Mouse (Mus musculus) megakaryocyte, embryonic 14.5 days (primary cell): ENCODE results near the gene Tmem30b. TPM values are rescaled to one million over a fixed set of nuclear protein-coding genes. Genes with fewer than 3 reads are reported as not detected.
A peak's percentile ranks its signal among the peaks of the same experiment; 100 is the strongest.
"Not testable (repeated sequence)": the region's sequence is repeated elsewhere in the genome, so short reads cannot be mapped to it uniquely, and the experiment has no call there.

ENCODE experiments used
- H3K27me3 ChIP-seq: replicated peaks from 2 replicates; pipeline ENCODE3; 2012; ENCODE audit warnings: inconsistent platforms
- H3K36me3 ChIP-seq: replicated peaks from 2 replicates; pipeline ENCODE3; 2012; ENCODE audit warnings: low read length, inconsistent platforms, mixed read lengths
- H3K4me1 ChIP-seq: 2 replicates; pipeline ENCODE4 v1.6.1; 2012; ENCODE audit warnings: inconsistent platforms
- H3K4me3 ChIP-seq: replicated peaks from 2 replicates; pipeline ENCODE3; 2012; ENCODE audit warnings: moderate library complexity, mild to moderate bottlenecking, inconsistent platforms
- H3K9me3 ChIP-seq: 2 replicates; pipeline ENCODE4 v1.6.1; 2012; ENCODE audit warnings: inconsistent platforms
- FLI1 ChIP-seq: IDR thresholded peaks from 2 replicates; pipeline ENCODE4 v1.6.1; 2012; ENCODE audit warnings: low read length, inconsistent platforms, mixed read lengths
- GATA1 ChIP-seq: IDR thresholded peaks from 3 replicates; pipeline ENCODE4 v1.6.1; 2012; ENCODE audit warnings: mixed read lengths, low read length, inconsistent platforms, borderline replicate concordance
- polyA plus RNA-seq: library from polyadenylated mRNA; stranded (reverse); fragments of >175 nt; gene quantifications from 2 replicates; pipeline ENCODE4 v1.2.3, GENCODE M21; 2012; ENCODE audit warnings: low replicate concordance; ENCODE audit not compliant: insufficient read depth

Gene Tmem30b
- polyA plus RNA-seq, 1 experiment, result not detected

DNA sequence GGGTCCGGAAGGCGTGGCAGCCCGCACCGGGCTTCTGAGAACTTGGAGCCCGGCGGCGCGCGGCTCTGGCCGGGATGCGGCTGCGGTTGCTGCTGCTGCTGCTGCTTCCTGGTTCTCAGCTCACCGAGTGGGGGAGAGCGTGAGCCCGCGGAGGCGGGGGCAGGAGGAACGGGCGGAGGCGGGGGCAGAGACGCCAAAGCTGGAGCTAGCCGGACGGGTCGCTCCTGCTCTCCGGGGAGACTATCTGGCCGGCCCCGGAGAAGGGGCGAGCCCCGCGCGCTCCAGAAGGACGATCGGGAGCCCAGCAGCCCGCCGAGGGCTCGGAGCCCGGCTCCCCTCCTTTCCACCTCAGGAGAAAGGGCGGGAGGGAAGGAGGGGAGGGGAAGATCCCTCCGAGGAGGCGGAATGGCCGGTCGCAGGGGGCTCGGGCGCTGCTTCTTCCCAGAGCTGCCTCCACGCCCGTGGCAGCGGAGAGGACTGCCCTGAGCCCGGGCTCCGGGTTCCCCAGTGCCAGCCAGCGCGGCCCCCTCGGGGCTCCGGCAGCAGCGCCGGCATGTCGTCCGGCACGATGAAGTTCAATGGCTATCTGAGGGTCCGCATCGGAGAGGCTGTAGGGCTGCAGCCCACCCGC, 38.5 kb upstream of the Tmem30b start, which contains the start of gene Prkch:
TSS of gene Prkch (plus strand) at position 187 of the 631 bp plus-strand sequence.
- H3K36me3 ChIP-seq, result no peaks in the 10 kb centered on the region

DNA sequence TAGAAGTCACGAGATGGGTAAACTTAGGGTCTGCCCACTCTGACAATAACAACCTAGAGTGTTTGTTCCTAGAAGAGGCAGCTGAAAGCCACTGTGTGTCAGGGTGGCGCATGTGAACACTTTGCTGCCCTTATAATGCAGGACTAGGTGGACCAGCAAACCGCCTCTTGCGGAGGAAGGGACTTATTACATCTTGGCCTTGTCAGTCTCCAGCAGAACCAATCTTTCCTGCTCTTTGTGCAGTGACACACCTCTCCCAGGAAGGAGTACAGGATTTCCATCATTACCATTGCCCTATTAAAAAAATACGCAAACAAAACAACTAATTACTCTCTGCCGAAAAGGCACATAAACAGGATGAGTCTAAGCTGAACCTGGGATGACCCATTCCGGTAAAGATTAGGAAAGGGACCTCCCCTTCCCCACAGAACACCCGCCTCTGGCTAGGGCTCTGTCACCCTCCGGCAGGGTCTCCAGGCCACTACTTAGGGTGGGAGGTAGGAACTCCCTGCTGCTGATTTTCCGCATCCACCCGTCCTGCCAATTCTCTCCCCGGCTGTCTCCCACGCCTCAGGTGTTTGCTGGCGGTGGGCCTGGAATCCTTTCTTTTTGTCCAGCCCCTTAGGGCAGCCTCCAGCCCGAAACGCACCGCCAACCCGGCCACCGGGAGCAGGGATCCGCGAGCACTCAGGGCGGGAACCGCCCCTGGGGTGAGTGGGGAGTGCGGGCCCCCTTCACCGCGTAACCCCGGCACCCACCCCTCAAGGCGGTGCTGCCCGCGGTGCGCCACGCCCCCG, 37.8 kb upstream of the Tmem30b start:
- H3K9me3 ChIP-seq, result no peaks in the 10 kb centered on the region
- H3K4me1 ChIP-seq, result peaks cover 28% of the 10 kb centered on the region
- H3K36me3 ChIP-seq, result no peaks in the 10 kb centered on the region
- TF ChIP-seq GATA1 (no peak), FLI1 (no peak)
- peak overlapping the region; percentile 93 for H3K4me3 ChIP-seq
- H3K27me3 ChIP-seq, result peaks cover 66% of the 10 kb centered on the region

More for the DNA sequence above, 38.5 kb upstream of the Tmem30b start, which contains the start of gene Prkch:
- Histone ChIP-seq H3K4me3 (peak within 1 kb of the TSS; percentile 93), H3K4me1 (peaks cover 28% of the 10 kb centered on the region), H3K9me3 (no peaks in the 10 kb centered on the region), H3K27me3 (peaks cover 59% of the 10 kb centered on the region)
- no peak for TF ChIP-seq FLI1
- no peak for TF ChIP-seq GATA1

GRCm38 (mm10) chr12:73583318-73583717, 37.1 kb upstream of the Tmem30b start:
- H3K4me3 ChIP-seq, result no peak overlapping the region
- H3K27me3 ChIP-seq, result peaks cover 67% of the 10 kb centered on the region
- no peak for TF ChIP-seq GATA1
- no peak for TF ChIP-seq FLI1
- H3K4me1 ChIP-seq, result peaks cover 28% of the 10 kb centered on the region
- H3K9me3 ChIP-seq, result no peaks in the 10 kb centered on the region
- no peaks in the 10 kb centered on the region for H3K36me3 ChIP-seq

DNA sequence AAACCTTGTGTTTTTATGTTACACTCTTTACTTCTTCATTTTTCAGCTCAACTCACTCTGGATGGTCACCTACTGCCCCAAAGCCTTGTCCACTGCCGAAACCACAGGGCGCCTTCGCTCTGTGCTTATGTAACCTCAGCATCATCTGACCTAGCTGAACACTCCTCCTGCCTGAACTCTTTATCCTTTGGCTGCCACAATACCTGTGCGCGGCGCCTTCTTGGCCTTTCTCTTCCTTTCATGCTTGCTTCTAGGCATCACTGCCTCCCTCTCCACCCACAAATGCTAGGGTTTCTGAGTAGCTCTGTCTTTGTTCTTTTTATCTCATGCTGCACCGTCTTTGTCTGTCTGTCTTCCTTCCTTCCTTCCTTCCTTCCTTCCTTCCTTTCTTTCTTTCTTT, 34.6 kb upstream of the Tmem30b start:
- H3K27me3 ChIP-seq, result peaks cover 66% of the 10 kb centered on the region
- H3K36me3 ChIP-seq, result no peaks in the 10 kb centered on the region
- H3K4me1 ChIP-seq, result peaks cover 30% of the 10 kb centered on the region
- no peaks in the 10 kb centered on the region for H3K9me3 ChIP-seq
- no peak for TF ChIP-seq FLI1
- no peak for TF ChIP-seq GATA1
- no peak overlapping the region for H3K4me3 ChIP-seq

GRCm38 (mm10) chr12:73578141-73578540, 31.9 kb upstream of the Tmem30b start:
- H3K9me3 ChIP-seq, result 0 out of 2 replicates have a peak, but pooled peaks cover 2% of the 10 kb centered on the region
- no peak for TF ChIP-seq GATA1
- TF ChIP-seq FLI1, result no peak
- H3K36me3 ChIP-seq, result no peaks in the 10 kb centered on the region
- H3K27me3 ChIP-seq, result peaks cover 45% of the 10 kb centered on the region
- H3K4me1 ChIP-seq, result peaks cover 21% of the 10 kb centered on the region
- H3K4me3 ChIP-seq, result no peak overlapping the region

DNA sequence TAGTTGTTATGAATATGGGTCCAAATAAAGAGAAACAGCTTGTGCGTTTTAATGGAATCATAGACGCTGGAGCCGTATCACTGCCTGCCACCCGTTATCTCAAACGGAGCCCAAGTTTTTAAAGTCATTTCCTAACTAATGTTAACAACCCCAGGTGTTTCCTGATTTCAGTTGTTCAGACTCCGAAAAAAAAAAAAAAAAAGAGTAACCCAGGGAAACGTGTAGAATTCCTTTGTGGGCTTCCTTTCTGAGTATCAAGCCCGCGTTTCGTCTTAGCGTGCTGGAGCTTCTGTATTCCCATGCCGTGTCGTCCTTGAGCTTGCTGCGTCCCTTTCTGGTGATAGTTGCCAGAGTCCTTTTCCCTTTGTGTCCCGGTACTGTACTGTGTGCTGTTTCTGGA, 28.4 kb upstream of the Tmem30b start:
- Histone ChIP-seq H3K27me3 (peaks cover 24% of the 10 kb centered on the region), H3K36me3 (no peaks in the 10 kb centered on the region), H3K4me3 (peak overlapping the region; percentile 87), H3K4me1 (peaks cover 21% of the 10 kb centered on the region), H3K9me3 (peaks cover 9% of the 10 kb centered on the region)
- no peak for TF ChIP-seq FLI1
- TF ChIP-seq GATA1, result no peak

- H3K4me3 ChIP-seq, result peak overlapping the region; percentile 85
- no peaks in the 10 kb centered on the region for H3K36me3 ChIP-seq
Observed at GRCm38 (mm10) chr12:73565620-73565969, 19.4 kb upstream of the Tmem30b start.

GRCm38 (mm10) chr12:73564795-73565619, 18.8 kb upstream of the Tmem30b start:
- Histone ChIP-seq H3K4me3 (peak overlapping the region; percentile 85), H3K4me1 (peaks cover 11% of the 10 kb centered on the region), H3K36me3 (no peaks in the 10 kb centered on the region), H3K27me3 (peaks cover 14% of the 10 kb centered on the region), H3K9me3 (peaks cover 15% of the 10 kb centered on the region)
- TF ChIP-seq GATA1 (no peak), FLI1 (no peak)

More at GRCm38 (mm10) chr12:73565620-73565969, 19.4 kb upstream of the Tmem30b start:
- Histone ChIP-seq H3K9me3 (peaks cover 15% of the 10 kb centered on the region), H3K4me1 (peaks cover 11% of the 10 kb centered on the region), H3K27me3 (peaks cover 14% of the 10 kb centered on the region)
- no peak for TF ChIP-seq FLI1
- no peak for TF ChIP-seq GATA1

GRCm38 (mm10) chr12:73564176-73564575, 18.0 kb upstream of the Tmem30b start:
- TF ChIP-seq FLI1 (no peak), GATA1 (no peak)
- H3K36me3 ChIP-seq, result no peaks in the 10 kb centered on the region
- peaks cover 11% of the 10 kb centered on the region for H3K9me3 ChIP-seq
- peaks cover 14% of the 10 kb centered on the region for H3K27me3 ChIP-seq
- H3K4me3 ChIP-seq, result no peak overlapping the region
- H3K4me1 ChIP-seq, result peaks cover 11% of the 10 kb centered on the region

DNA sequence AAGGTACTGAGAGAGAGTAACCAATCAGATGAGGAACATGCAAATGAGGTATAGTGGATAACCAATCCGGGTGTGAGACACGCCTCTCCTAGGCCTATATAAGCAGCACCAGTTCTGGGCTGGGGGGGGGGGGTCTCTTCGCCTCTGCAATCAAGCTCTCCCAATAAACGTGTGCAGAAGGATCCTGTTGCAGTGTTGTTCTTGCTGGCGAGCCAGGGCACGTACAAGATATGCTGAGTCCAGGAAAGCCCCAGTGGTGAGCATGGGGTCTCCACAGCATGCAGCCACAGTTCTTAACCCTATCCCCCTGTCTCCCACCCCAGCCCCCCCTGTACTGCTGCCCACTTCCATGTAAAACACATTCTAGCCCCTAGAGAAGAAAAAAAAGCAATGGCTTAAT, 16.9 kb upstream of the Tmem30b start:
- H3K9me3 ChIP-seq, H3K36me3 ChIP-seq, H3K4me3 ChIP-seq: not testable (repeated sequence)
- Histone ChIP-seq H3K27me3 (peaks cover 14% of the 10 kb centered on the region), H3K4me1 (peaks cover 11% of the 10 kb centered on the region)
